Mouse (Mus musculus): Measurements from ENCODE around the gene Gpr161.

GRCm38 (mm10) chr1:165280741-165281140 is 14.8 kb upstream of the Gpr161 start:
- no peak for TF ChIP-seq CTCF (IDR thresholded peaks at IDR 0.05; ENCODE audit: low read depth)
- no peak for TF ChIP-seq EP300 (IDR thresholded peaks at IDR 0.05; ENCODE audit: low read depth)
